Mouse (Mus musculus): ENCODE results near the gene Wrap53.

GRCm38 (mm10) chr11:69545957-69546356, 34.1 kb downstream of the Wrap53 start:
- TF ChIP-seq CTCF (IDR thresholded peaks at IDR 0.05; ENCODE audit: control insufficient read depth, insufficient read depth, insufficient replicate concordance, low read depth, low read length) (no peak), POLR2A (IDR thresholded peaks at IDR 0.05; ENCODE audit: control insufficient read depth, low read depth, low read length) (no peak)
